Mouse (Mus musculus) thymus, adult 2 months (tissue): ENCODE results near the gene Rbl2. TPM values are rescaled to one million over a fixed set of nuclear protein-coding genes. Genes with fewer than 3 reads are reported as not detected.

Experiments
- DNase-seq: peaks from one replicate; pipeline ENCODE4 v3.0.0; 2021
- H3K27ac ChIP-seq: fragments of 200-500 bp; 2 replicates; pipeline ENCODE4 v1.5.1; 2012; ENCODE audit warnings: low read length, control low read depth; ENCODE audit not compliant: control insufficient read depth, insufficient read depth
- H3K27me3 ChIP-seq: fragments of 200-500 bp; 2 replicates; pipeline ENCODE4 v1.6.1; 2012; ENCODE audit warnings: mild to moderate bottlenecking, low read length, moderate library complexity, mixed read lengths; ENCODE audit not compliant: control insufficient read depth, insufficient read depth
- H3K36me3 ChIP-seq: fragments of 200-500 bp; 2 replicates; pipeline ENCODE4 v1.6.1; 2012; ENCODE audit warnings: mild to moderate bottlenecking, low read length, moderate library complexity; ENCODE audit not compliant: control insufficient read depth, insufficient read depth
- H3K4me1 ChIP-seq: fragments of 200-500 bp; replicated peaks from 2 replicates; pipeline ENCODE4 v1.6.1; 2012; ENCODE audit warnings: low read length; ENCODE audit not compliant: control insufficient read depth, insufficient read depth
- H3K4me3 ChIP-seq: fragments of 200-500 bp; 2 replicates; pipeline ENCODE4 v1.5.1; 2012; ENCODE audit warnings: mild to moderate bottlenecking, low read length, control low read depth, moderate library complexity; ENCODE audit not compliant: control insufficient read depth, insufficient read depth
- CTCF ChIP-seq: fragments of 200-500 bp; IDR thresholded peaks from 2 replicates; pipeline ENCODE4 v1.5.1; 2012; ENCODE audit warnings: mild to moderate bottlenecking, control low read depth, low read length, moderate library complexity, borderline replicate concordance; ENCODE audit not compliant: control insufficient read depth, poor library complexity, insufficient read depth; ENCODE audit errors: extremely low read depth
- POLR2A ChIP-seq: fragments of 200-500 bp; IDR thresholded peaks from 2 replicates; pipeline ENCODE4 v1.6.1; 2012; ENCODE audit warnings: mild to moderate bottlenecking, low read length, control low read depth, moderate library complexity; ENCODE audit not compliant: control insufficient read depth, poor library complexity, insufficient read depth; ENCODE audit errors: extremely low read depth
- WGBS: fragments of 180-500 bp; shearing (Covaris S2); methylation state at CpG from one replicate; pipeline ENCODE4 v1.1.7; 2018; 5-methylcytosine and 5-hydroxymethylcytosine counted together
- polyA plus RNA-seq: library from polyadenylated mRNA; depleted of rRNA; stranded (reverse); fragments of >200 nt; gene quantifications from 2 replicates; pipeline ENCODE4 v1.2.3, GENCODE M21; 2012

Rbl2 gene
- polyA plus RNA-seq, 1 experiment, result 51.6 TPM

GRCm38 (mm10) chr8:91117537-91117936, 47.7 kb downstream of the Rbl2 start:
- 90% methylated on average over 4 of the region's 4 CpGs for WGBS
- Histone ChIP-seq H3K4me3 (no peak overlapping the region), H3K4me1 (no peaks in the 10 kb centered on the region), H3K27me3 (no peaks in the 10 kb centered on the region), H3K27ac (no peak overlapping the region), H3K36me3 (peaks cover 81% of the 10 kb centered on the region)
- DNase-seq, result peak; percentile 30
- TF ChIP-seq CTCF, result no peak
- no peak for TF ChIP-seq POLR2A

GRCm38 (mm10) chr8:91118131-91118530, 48.3 kb downstream of the Rbl2 start:
- Histone ChIP-seq H3K36me3 (peaks cover 85% of the 10 kb centered on the region), H3K4me1 (no peaks in the 10 kb centered on the region), H3K27me3 (no peaks in the 10 kb centered on the region), H3K4me3 (no peak overlapping the region), H3K27ac (no peak overlapping the region)
- DNase-seq, result no peak
- 81% methylated on average over 3 of the region's 3 CpGs for WGBS
- TF ChIP-seq CTCF (no peak), POLR2A (no peak)

- WGBS, result 99% methylated on average over 5 of the region's 5 CpGs
- Histone ChIP-seq H3K4me1 (no peaks in the 10 kb centered on the region), H3K4me3 (no peak overlapping the region), H3K36me3 (peaks cover 86% of the 10 kb centered on the region), H3K27me3 (no peaks in the 10 kb centered on the region), H3K27ac (no peak overlapping the region)
- TF ChIP-seq POLR2A (no peak), CTCF (no peak)
- no peak for DNase-seq
Measured at GRCm38 (mm10) chr8:91124315-91124714, 54.5 kb downstream of the Rbl2 start.

- no peaks in the 10 kb centered on the region for H3K27me3 ChIP-seq
- no peaks in the 10 kb centered on the region for H3K4me1 ChIP-seq
- H3K27ac ChIP-seq, result no peak overlapping the region
- H3K36me3 ChIP-seq, result peaks cover 64% of the 10 kb centered on the region
- TF ChIP-seq CTCF (no peak), POLR2A (no peak)
- DNase-seq, result no peak
- H3K4me3 ChIP-seq, result no peak overlapping the region
- 97% methylated on average over 8 of the region's 8 CpGs for WGBS
Measured at GRCm38 (mm10) chr8:91126786-91127185, 56.9 kb downstream of the Rbl2 start.

GRCm38 (mm10) chr8:91132731-91133130, 62.9 kb downstream of the Rbl2 start:
- Histone ChIP-seq H3K4me1 (peaks cover 5% of the 10 kb centered on the region), H3K27ac (no peak overlapping the region), H3K4me3 (no peak overlapping the region), H3K36me3 (peaks cover 10% of the 10 kb centered on the region), H3K27me3 (no peaks in the 10 kb centered on the region)
- no peak for TF ChIP-seq CTCF
- no peak for TF ChIP-seq POLR2A
- 78% methylated on average over 4 of the region's 4 CpGs for WGBS
- DNase-seq, result no peak

GRCm38 (mm10) chr8:91133441-91134069, 63.7 kb downstream of the Rbl2 start:
- no peak for DNase-seq
- whole genome bisulfite sequencing, result under 1% methylated on average over 58 of the region's 58 CpGs
- no peak for TF ChIP-seq CTCF
- TF ChIP-seq POLR2A, result no peak

GRCm38 (mm10) chr8:91134070-91134475, 64.2 kb downstream of the Rbl2 start:
- peak; percentile 51 for TF ChIP-seq CTCF
- TF ChIP-seq POLR2A, result peak; percentile 32; the same call in 1 of the 2 replicates
- WGBS, result under 1% methylated on average over 24 of the region's 24 CpGs
- peaks cover 5% of the 10 kb centered on the region for H3K4me1 ChIP-seq
- H3K36me3 ChIP-seq, result no peaks in the 10 kb centered on the region; the same call in 1 of the 2 replicates
- DNase-seq, result peak; percentile 97
- no peaks in the 10 kb centered on the region for H3K27me3 ChIP-seq
- peak overlapping the region; percentile 48 for H3K4me3 ChIP-seq
- H3K27ac ChIP-seq, result no peak overlapping the region

More at GRCm38 (mm10) chr8:91133441-91134069, 63.7 kb downstream of the Rbl2 start:
- Histone ChIP-seq H3K4me1 (peaks cover 5% of the 10 kb centered on the region), H3K36me3 (peaks cover 1% of the 10 kb centered on the region), H3K4me3 (peak overlapping the region; percentile 84), H3K27ac (no peak overlapping the region), H3K27me3 (no peaks in the 10 kb centered on the region)
